Mouse (Mus musculus) embryonic stem cell, embryonic (primary cell): ENCODE results near the gene Gm47996.
"Not testable (repeated sequence)": the region's sequence is repeated elsewhere in the genome, so short reads cannot be mapped to it uniquely, and the experiment has no call there.

Source experiments
- CTCF ChIA-PET, 4 experiments: fragments of 300-600 bp in 2 of 4; fragments of 350-600 bp in 2 of 4; sonication (Branson Sonifier 250); formaldehyde crosslinking; loops; one replicate each; lab custom pipeline; 2022; ENCODE audit warnings: inconsistent platforms in 2 of 4; lab: Charles Lee
- POLR2A ChIA-PET, 4 experiments: fragments of 300-600 bp in 2 of 4; fragments of 350-600 bp in 2 of 4; sonication (Branson Sonifier 250); formaldehyde crosslinking; loops; one replicate each; lab custom pipeline; 2022; ENCODE audit warnings: antibody characterized with exemption in 4 of 4, inconsistent platforms in 1 of 4; lab: Charles Lee

Gene Gm47996

GRCm38 (mm10) chr1:151209824-151210355 is at the start of gene Gm47996:
Gene Gm47996, plus strand, starts transcription at chr1:151210131.
- POLR2A ChIA-PET, CTCF ChIA-PET: not testable (repeated sequence)

GRCm38 (mm10) chr1:151166031-151166430 is 43.9 kb upstream of the Gm47996 start:
- CTCF ChIA-PET = no interaction called here

GRCm38 (mm10) chr1:151167297-151168047 is 42.5 kb upstream of the Gm47996 start:
- CTCF ChIA-PET = interaction anchor here in 1 of 4 experiments (0.6 kb wide), 1 partner anchor 158 kb away, joined by 3 read pairs; no protein-coding TSS in a partner anchor
- POLR2A ChIA-PET = interaction anchor here in 3 of 4 experiments (0.6 to 2.5 kb wide), 5 partner anchors 10 to 203 kb away, joined by 4 to 23 read pairs (median 6); no protein-coding TSS in a partner anchor

More at GRCm38 (mm10) chr1:151166031-151166430, 43.9 kb upstream of the Gm47996 start:
- POLR2A ChIA-PET = interaction anchor here in 1 of 4 experiments (2.5 kb wide), 1 partner anchor 12 kb away, joined by 23 read pairs; no protein-coding TSS in a partner anchor

GRCm38 (mm10) chr1:151168637-151169036 is 41.3 kb upstream of the Gm47996 start:
- POLR2A ChIA-PET = interaction anchor here in 3 of 4 experiments (1.9 to 2.5 kb wide), 4 partner anchors 8 to 20 kb away, joined by 4 to 23 read pairs (median 10); no protein-coding TSS in a partner anchor
- CTCF ChIA-PET = no interaction called here

GRCm38 (mm10) chr1:151171572-151172461 is 38.1 kb upstream of the Gm47996 start:
- ChIA-PET POLR2A (interaction anchor here in 2 of 4 experiments (0.6 to 1.2 kb wide), 3 partner anchors 54 to 173 kb away, joined by 3 to 8 read pairs (median 4); partner anchors contain the start of gene Ivns1abp (in 1 of the 2)), CTCF (no interaction called here)

- ChIA-PET CTCF (no interaction called here), POLR2A (interaction anchor here (0.6 to 2.7 kb wide), 42 partner anchors 9 to 323 kb away, joined by 3 to 23 read pairs (median 4); partner anchors contain the start of genes Ivns1abp (in 3 of the 4), Rnf2 (in 1 of the 4), Swt1 (in 1 of the 4) and Trmt1l (in 1 of the 4))
These were observed 32.6 kb upstream of the Gm47996 start for GRCm38 (mm10) chr1:151177030-151177936.

- ChIA-PET POLR2A (interaction anchor here (0.6 to 2.7 kb wide), 25 partner anchors 10 to 251 kb away, joined by 3 to 23 read pairs (median 4); partner anchors contain the start of genes Ivns1abp (in 3 of the 4), Swt1 (in 1 of the 4) and Trmt1l (in 1 of the 4)), CTCF (no interaction called here)
These were observed 32.0 kb upstream of the Gm47996 start for GRCm38 (mm10) chr1:151177937-151178271.

GRCm38 (mm10) chr1:151178505-151179083 is 31.3 kb upstream of the Gm47996 start:
- ChIA-PET POLR2A (interaction anchor here in 3 of 4 experiments (0.6 to 2.7 kb wide), 14 partner anchors 11 to 290 kb away, joined by 3 to 23 read pairs (median 4); partner anchors contain the start of gene Ivns1abp (in 2 of the 3)), CTCF (no interaction called here)

GRCm38 (mm10) chr1:151180167-151180566 is 29.8 kb upstream of the Gm47996 start:
- ChIA-PET CTCF (interaction anchor here in 1 of 4 experiments (1.0 kb wide), 1 partner anchor 71 kb away, joined by 4 read pairs; no protein-coding TSS in a partner anchor), POLR2A (no interaction called here)

- CTCF ChIA-PET, POLR2A ChIA-PET: not testable (repeated sequence)
These were observed 27.7 kb upstream of the Gm47996 start, which contains the start of gene Gm47985 for GRCm38 (mm10) chr1:151182266-151182665. Gene Gm47985, plus strand, starts transcription at chr1:151182537.

GRCm38 (mm10) chr1:151186186-151186585 is 23.7 kb upstream of the Gm47996 start:
- CTCF ChIA-PET, POLR2A ChIA-PET: not testable (repeated sequence)

- POLR2A ChIA-PET, CTCF ChIA-PET: not testable (repeated sequence)
These were observed 23.0 kb upstream of the Gm47996 start for GRCm38 (mm10) chr1:151186879-151187424.

- POLR2A ChIA-PET = interaction anchor here in 2 of 4 experiments (0.7 kb wide), 2 partner anchors 358 to 897 kb away, joined by 3 to 8 read pairs; no protein-coding TSS in a partner anchor
- CTCF ChIA-PET = interaction anchor here in 1 of 4 experiments (0.7 kb wide), 1 partner anchor 97 kb away, joined by 4 read pairs; no protein-coding TSS in a partner anchor
These were observed 21.5 kb upstream of the Gm47996 start for GRCm38 (mm10) chr1:151188469-151188868.

GRCm38 (mm10) chr1:151192075-151192474 is 17.9 kb upstream of the Gm47996 start, which contains the start of gene Gm8947:
Gene Gm8947, plus strand, starts transcription at chr1:151192376.
- CTCF ChIA-PET, POLR2A ChIA-PET: not testable (repeated sequence)

- POLR2A ChIA-PET, CTCF ChIA-PET: not testable (repeated sequence)
These were observed 17.2 kb upstream of the Gm47996 start for GRCm38 (mm10) chr1:151192739-151193138.

GRCm38 (mm10) chr1:151195986-151196385 is 13.9 kb upstream of the Gm47996 start:
- CTCF ChIA-PET, POLR2A ChIA-PET: not testable (repeated sequence)

- CTCF ChIA-PET, POLR2A ChIA-PET: not testable (repeated sequence)
These were observed 13.2 kb upstream of the Gm47996 start for GRCm38 (mm10) chr1:151196690-151197089.
